Mouse (Mus musculus): ENCODE data around the gene Gpkow.

Gene Gpkow

GRCm38 (mm10) chrX:7696954-7697381, at the start of gene Gpkow:
Gpkow (plus strand) TSS chrX:7697131.
- peak; percentile 92 for DNase-seq

- DNase-seq = peak; percentile 85
Measured at GRCm38 (mm10) chrX:7648671-7649304, 48.1 kb upstream of the Gpkow start.

GRCm38 (mm10) chrX:7657221-7657639, 39.7 kb upstream of the Gpkow start, which contains the start of gene Prickle3:
Prickle3 (plus strand) TSS chrX:7657260.
- DNase-seq = peak; percentile 39

- DNase-seq = peak; percentile 68
Measured at GRCm38 (mm10) chrX:7658031-7658784, 38.7 kb upstream of the Gpkow start.

- DNase-seq = no peak
Measured at GRCm38 (mm10) chrX:7658785-7659589, 37.9 kb upstream of the Gpkow start.

- no peak for DNase-seq
Measured at GRCm38 (mm10) chrX:7661086-7661485, 35.8 kb upstream of the Gpkow start.

- DNase-seq = no peak
Measured at GRCm38 (mm10) chrX:7662936-7663335, 34.0 kb upstream of the Gpkow start.

- no peak for DNase-seq
Measured at GRCm38 (mm10) chrX:7664791-7665190, 32.1 kb upstream of the Gpkow start.

- no peak for DNase-seq
Measured at GRCm38 (mm10) chrX:7665739-7666502, 31.0 kb upstream of the Gpkow start.

GRCm38 (mm10) chrX:7670390-7670881, 26.5 kb upstream of the Gpkow start:
- peak; percentile 60 for DNase-seq

- DNase-seq = peak; percentile 43
Measured at GRCm38 (mm10) chrX:7670921-7671623, 25.9 kb upstream of the Gpkow start, which contains the start of gene Plp2. Plp2 (minus strand) TSS chrX:7671390.

- DNase-seq = no peak
Measured at GRCm38 (mm10) chrX:7672739-7673138, 24.2 kb upstream of the Gpkow start.

- peak; percentile 34 for DNase-seq
Measured at GRCm38 (mm10) chrX:7673578-7674281, 23.2 kb upstream of the Gpkow start.

- peak; percentile 35 for DNase-seq
Measured at GRCm38 (mm10) chrX:7674284-7675000, 22.5 kb upstream of the Gpkow start.

GRCm38 (mm10) chrX:7675001-7675380, 21.9 kb upstream of the Gpkow start:
- no peak for DNase-seq

- DNase-seq = no peak
Measured at GRCm38 (mm10) chrX:7678986-7679385, 17.9 kb upstream of the Gpkow start.

GRCm38 (mm10) chrX:7679405-7680056, 17.4 kb upstream of the Gpkow start:
- DNase-seq = peak; percentile 93

GRCm38 (mm10) chrX:7680057-7680412, 16.9 kb upstream of the Gpkow start:
- DNase-seq = no peak

GRCm38 (mm10) chrX:7680864-7681263, 16.1 kb upstream of the Gpkow start, which contains the start of gene Magix:
Magix (minus strand) TSS chrX:7681251.
- no peak for DNase-seq

GRCm38 (mm10) chrX:7688321-7688720, 8.6 kb upstream of the Gpkow start:
- no peak for DNase-seq

Data from embryo, embryonic 11 days (tissue).